Mouse (Mus musculus) neural tube, embryonic 14.5 days (tissue): ENCODE data around the gene Dapl1. TPM values are rescaled to one million over a fixed set of nuclear protein-coding genes. Genes with fewer than 3 reads are reported as not detected.

Experiments used
- ATAC-seq: fragments of 200-750 bp; cut with Nextera tagmentation; 2 replicates; pipeline ENCODE4 v1.8.0; 2017; ENCODE audit warnings: low read depth, mild to moderate bottlenecking, moderate TSS enrichment, moderate library complexity
- H3K27ac ChIP-seq: fragments of 300-500 bp; sonication (generic); 2 replicates; pipeline ENCODE4 v1.5.1; 2014; ENCODE audit warnings: low read depth, mild to moderate bottlenecking, control low read depth, low read length, moderate library complexity, mixed read lengths
- H3K27me3 ChIP-seq: fragments of 300-500 bp; sonication (generic); 2 replicates; pipeline ENCODE4 v1.6.1; 2014; ENCODE audit warnings: low read length; ENCODE audit not compliant: control insufficient read depth, insufficient read depth
- H3K36me3 ChIP-seq: fragments of 300-500 bp; sonication (generic); 2 replicates; pipeline ENCODE4 v1.6.1; 2014; ENCODE audit warnings: low read length, mixed read lengths; ENCODE audit not compliant: control insufficient read depth, insufficient read depth
- H3K4me1 ChIP-seq: fragments of 300-500 bp; sonication (generic); 2 replicates; pipeline ENCODE4 v1.6.1; 2014; ENCODE audit warnings: low read length; ENCODE audit not compliant: control insufficient read depth, insufficient read depth
- H3K4me2 ChIP-seq: fragments of 300-500 bp; sonication (generic); 2 replicates; pipeline ENCODE4 v1.6.1; 2014; ENCODE audit warnings: mild to moderate bottlenecking, low read depth, low read length, control low read depth
- H3K4me3 ChIP-seq: fragments of 300-500 bp; sonication (generic); 2 replicates; pipeline ENCODE4 v1.5.1; 2014; ENCODE audit warnings: low read depth, low read length, control low read depth, mixed read lengths
- H3K9ac ChIP-seq: fragments of 300-500 bp; sonication (generic); replicated peaks from 2 replicates; pipeline ENCODE4 v1.6.1; 2014; ENCODE audit warnings: low read depth, mild to moderate bottlenecking, control low read depth, low read length, mixed read lengths
- H3K9me3 ChIP-seq: fragments of 300-500 bp; sonication (generic); 2 replicates; pipeline ENCODE4 v1.6.1; 2016; ENCODE audit warnings: low read length; ENCODE audit not compliant: control insufficient read depth
- WGBS: fragments of 180-500 bp; shearing (Covaris S2); extraction: QIAGEN DNeasy Blood & Tissue Kit; methylation state at CpG from one replicate; pipeline ENCODE4 v1.1.7; 2014; 5-methylcytosine and 5-hydroxymethylcytosine counted together
- polyA plus RNA-seq: library from polyadenylated mRNA; unstranded; fragments of >200 nt; fragmentation: Nextera tagmentation; extraction: Ambion mirVana; gene quantifications from 2 replicates; pipeline ENCODE4 v1.2.1, GENCODE M21; 2014

The Dapl1 gene
- polyA plus RNA-seq, 1 experiment from 2014 or later, result not detected

GRCm38 (mm10) chr2:59522079-59522684 lies 37.7 kb downstream of the Dapl1 start:
- H3K4me2 ChIP-seq, result peak overlapping the region; percentile 45
- 17% methylated on average over 19 of the region's 19 CpGs for WGBS
- H3K4me1 ChIP-seq, result no peaks in the 10 kb centered on the region
- no peaks in the 10 kb centered on the region for H3K27me3 ChIP-seq
- H3K9me3 ChIP-seq, result no peaks in the 10 kb centered on the region
- peak; percentile 86 for ATAC-seq
- H3K9ac ChIP-seq, result no peak overlapping the region
- H3K36me3 ChIP-seq, result no peaks in the 10 kb centered on the region
- 0 out of 2 replicates have a peak overlapping the region, but pooled peaks have one; percentile 10 for H3K4me3 ChIP-seq
- no peak overlapping the region for H3K27ac ChIP-seq

DNA sequence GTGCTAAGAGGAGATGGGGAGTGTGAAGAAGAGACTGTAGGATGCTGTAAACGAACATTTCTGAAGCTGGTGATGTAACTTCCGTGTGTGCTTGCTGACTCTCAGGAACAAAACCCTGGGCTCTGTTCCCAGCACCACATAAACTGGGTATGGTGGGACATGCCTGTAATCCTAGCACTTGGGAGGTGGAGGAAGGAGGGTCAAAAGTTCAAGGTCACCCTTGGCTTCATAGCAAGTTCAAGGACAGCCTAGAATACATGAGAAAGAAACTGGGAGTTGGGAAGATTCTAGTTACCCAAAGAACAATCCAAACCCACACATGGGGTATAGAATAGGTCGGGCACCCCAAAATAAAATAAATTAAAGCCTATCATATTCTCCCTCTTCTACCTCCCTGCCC lies 39.1 kb downstream of the Dapl1 start:
- H3K4me3 ChIP-seq, result no peak overlapping the region
- no peak overlapping the region for H3K4me2 ChIP-seq
- no peaks in the 10 kb centered on the region for H3K27me3 ChIP-seq
- H3K27ac ChIP-seq, result no peak overlapping the region
- 91% methylated on average over 3 of the region's 3 CpGs for WGBS
- no peaks in the 10 kb centered on the region for H3K36me3 ChIP-seq
- no peaks in the 10 kb centered on the region for H3K4me1 ChIP-seq
- ATAC-seq, result no peak
- H3K9me3 ChIP-seq, result no peaks in the 10 kb centered on the region
- H3K9ac ChIP-seq, result no peak overlapping the region

DNA sequence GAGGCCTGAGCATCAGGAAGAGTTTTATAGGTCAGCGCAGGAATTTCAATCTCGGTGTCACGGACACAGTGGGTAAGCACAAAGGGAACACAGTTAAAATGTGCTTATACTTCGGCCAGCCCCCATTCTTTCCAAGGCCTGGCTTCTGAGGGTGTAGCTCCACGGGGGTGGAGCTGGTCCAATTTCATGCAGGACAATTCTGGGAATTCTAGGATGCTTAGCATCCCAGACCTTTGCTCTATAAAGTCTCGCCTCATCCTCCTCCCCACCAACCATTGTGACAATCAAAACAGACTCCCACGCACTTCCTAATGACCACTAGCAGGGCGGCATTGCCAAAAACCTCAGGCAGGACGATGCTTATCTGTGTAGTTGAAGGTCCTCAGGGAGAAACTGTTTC lies 42.4 kb downstream of the Dapl1 start:
- H3K36me3 ChIP-seq, result no peaks in the 10 kb centered on the region
- H3K27me3 ChIP-seq, result no peaks in the 10 kb centered on the region
- no peaks in the 10 kb centered on the region for H3K9me3 ChIP-seq
- no peak overlapping the region for H3K9ac ChIP-seq
- no peak overlapping the region for H3K27ac ChIP-seq
- H3K4me3 ChIP-seq, result no peak overlapping the region
- WGBS, result 67% methylated on average over 9 of the region's 9 CpGs
- no peaks in the 10 kb centered on the region for H3K4me1 ChIP-seq
- no peak overlapping the region for H3K4me2 ChIP-seq
- ATAC-seq, result no peak

GRCm38 (mm10) chr2:59529574-59530080 lies 45.2 kb downstream of the Dapl1 start:
- Histone ChIP-seq H3K9ac (no peak overlapping the region), H3K27me3 (no peaks in the 10 kb centered on the region), H3K9me3 (no peaks in the 10 kb centered on the region), H3K36me3 (no peaks in the 10 kb centered on the region), H3K4me2 (no peak overlapping the region), H3K4me3 (no peak overlapping the region), H3K27ac (no peak overlapping the region), H3K4me1 (no peaks in the 10 kb centered on the region)
- 39% methylated on average over 17 of the region's 17 CpGs for WGBS
- ATAC-seq, result peak; percentile 47; the same call in 1 of the 2 replicates

GRCm38 (mm10) chr2:59530811-59531210 lies 46.4 kb downstream of the Dapl1 start:
- H3K4me3 ChIP-seq, result no peak overlapping the region
- H3K27ac ChIP-seq, result no peak overlapping the region
- WGBS, result 87% methylated on average over 3 of the region's 3 CpGs

GRCm38 (mm10) chr2:59532999-59533398 lies 48.5 kb downstream of the Dapl1 start:
- no peaks in the 10 kb centered on the region for H3K36me3 ChIP-seq
- H3K27me3 ChIP-seq, result no peaks in the 10 kb centered on the region
- no peaks in the 10 kb centered on the region for H3K4me1 ChIP-seq
- no peak overlapping the region for H3K4me3 ChIP-seq
- no peaks in the 10 kb centered on the region for H3K9me3 ChIP-seq
- 91% methylated on average over 3 of the region's 3 CpGs for WGBS
- no peak overlapping the region for H3K27ac ChIP-seq
- no peak for ATAC-seq
- H3K9ac ChIP-seq, result no peak overlapping the region
- no peak overlapping the region for H3K4me2 ChIP-seq

More at GRCm38 (mm10) chr2:59530811-59531210, 46.4 kb downstream of the Dapl1 start:
- Histone ChIP-seq H3K27me3 (no peaks in the 10 kb centered on the region), H3K9ac (no peak overlapping the region), H3K4me2 (no peak overlapping the region), H3K9me3 (no peaks in the 10 kb centered on the region), H3K36me3 (no peaks in the 10 kb centered on the region), H3K4me1 (no peaks in the 10 kb centered on the region)
- ATAC-seq, result no peak

DNA sequence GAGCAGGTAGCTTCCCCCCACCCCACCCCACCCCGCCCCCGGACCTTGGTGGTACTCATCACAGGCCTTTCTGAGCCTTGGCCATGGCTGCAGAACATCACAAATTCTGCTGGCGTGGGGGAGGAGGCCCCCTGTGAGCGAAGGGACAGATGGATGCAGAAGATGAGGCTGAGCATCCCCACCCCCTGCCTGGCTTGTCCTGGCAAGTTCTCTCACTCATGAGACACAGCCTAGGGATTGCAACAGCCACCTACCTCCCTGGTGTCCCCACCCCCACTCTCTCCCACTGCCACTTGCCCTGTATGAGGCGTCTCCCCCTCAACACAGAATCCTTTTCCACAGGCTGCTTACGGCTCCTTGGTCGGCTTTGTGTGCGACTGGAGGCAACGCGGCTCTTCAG lies 49.1 kb downstream of the Dapl1 start:
- Histone ChIP-seq H3K27ac (no peak overlapping the region), H3K27me3 (no peaks in the 10 kb centered on the region), H3K4me1 (no peaks in the 10 kb centered on the region), H3K4me2 (no peak overlapping the region), H3K9me3 (no peaks in the 10 kb centered on the region), H3K4me3 (no peak overlapping the region), H3K36me3 (no peaks in the 10 kb centered on the region), H3K9ac (no peak overlapping the region)
- no peak for ATAC-seq
- 89% methylated on average over 10 of the region's 10 CpGs for WGBS

GRCm38 (mm10) chr2:59533971-59534748 lies 49.7 kb downstream of the Dapl1 start:
- H3K36me3 ChIP-seq, result no peaks in the 10 kb centered on the region
- no peak overlapping the region for H3K27ac ChIP-seq
- no peaks in the 10 kb centered on the region for H3K9me3 ChIP-seq
- no peak for ATAC-seq
- H3K4me2 ChIP-seq, result no peak overlapping the region
- no peaks in the 10 kb centered on the region for H3K4me1 ChIP-seq
- WGBS, result 85% methylated on average over 15 of the region's 15 CpGs
- H3K4me3 ChIP-seq, result no peak overlapping the region
- no peaks in the 10 kb centered on the region for H3K27me3 ChIP-seq
- H3K9ac ChIP-seq, result no peak overlapping the region

- 84% methylated on average over 2 of the region's 2 CpGs for WGBS
- H3K4me2 ChIP-seq, result no peak overlapping the region
- no peak for ATAC-seq
- no peak overlapping the region for H3K27ac ChIP-seq
- H3K27me3 ChIP-seq, result no peaks in the 10 kb centered on the region
- H3K4me3 ChIP-seq, result no peak overlapping the region
- H3K4me1 ChIP-seq, result no peaks in the 10 kb centered on the region
- no peak overlapping the region for H3K9ac ChIP-seq
- H3K36me3 ChIP-seq, result no peaks in the 10 kb centered on the region
- H3K9me3 ChIP-seq, result no peaks in the 10 kb centered on the region
Measured at GRCm38 (mm10) chr2:59536958-59537357, 52.5 kb downstream of the Dapl1 start.
